Mouse (Mus musculus): ENCODE data around the gene Gdf11.

GRCm38 (mm10) chr10:128916665-128917064 is 25.1 kb upstream of the Gdf11 start:
- TF ChIP-seq GATA1 (IDR thresholded peaks at IDR 0.05; ENCODE audit: borderline replicate concordance, low read length) (no peak), FLI1 (IDR thresholded peaks at IDR 0.05; ENCODE audit: low read length) (no peak)
